Mouse (Mus musculus) spleen, adult 2 months (tissue): Measurements from ENCODE around the gene Ets1.

ENCODE experiments used
- CTCF ChIP-seq: fragments of 200-500 bp; IDR thresholded peaks from 2 replicates; pipeline ENCODE4 v1.5.1; 2011; ENCODE audit warnings: mild to moderate bottlenecking, inconsistent platforms; ENCODE audit not compliant: insufficient read depth, insufficient read length, insufficient replicate concordance; ENCODE audit errors: extremely low read depth
- POLR2A ChIP-seq: fragments of 200-500 bp; IDR thresholded peaks from 2 replicates; pipeline ENCODE4 v1.6.1; 2011; ENCODE audit warnings: low read depth, low read length, inconsistent platforms

GRCm38 (mm10) chr9:32620446-32620845, 15.6 kb upstream of the Ets1 start:
- TF ChIP-seq CTCF (no peak), POLR2A (no peak)
